Mouse (Mus musculus): ENCODE results near the gene Fam155a. TPM values are rescaled to one million over a fixed set of nuclear protein-coding genes. Genes with fewer than 3 reads are reported as not detected.

The Fam155a gene
- polyA plus RNA-seq, 1 experiment from 2014 or later, result 1.3 TPM

DNA sequence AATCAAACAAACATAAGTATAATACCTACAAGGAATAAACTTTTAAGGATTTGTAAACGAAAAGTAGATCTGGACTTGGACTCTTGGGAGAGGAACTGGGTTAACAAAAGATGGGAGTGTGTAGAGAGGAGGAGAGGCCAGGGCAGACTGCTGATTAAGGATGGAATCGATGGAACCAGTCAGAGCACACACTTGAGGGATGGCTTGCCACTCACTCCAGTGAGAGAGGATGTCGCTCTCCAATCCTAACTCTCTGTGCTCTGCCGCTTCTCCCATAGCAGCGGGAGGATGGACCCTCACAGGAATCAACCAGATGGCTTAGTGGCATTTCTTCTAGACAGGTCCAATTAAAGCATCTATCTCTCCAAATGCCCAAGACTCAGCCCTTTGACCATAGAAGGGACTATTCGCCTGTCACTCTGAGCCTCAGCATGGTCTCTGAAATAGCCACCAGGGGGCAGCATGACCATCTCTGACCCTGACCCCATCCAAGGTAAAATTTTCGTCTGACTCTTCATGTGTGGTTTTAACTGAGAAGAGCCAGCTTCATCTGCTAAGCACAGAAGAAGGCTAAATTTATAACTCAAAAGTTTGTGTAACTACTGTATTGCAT lies 422.3 kb downstream of the Fam155a start:
- no peaks in the 10 kb centered on the region for H3K9me3 ChIP-seq (ENCODE audit: control insufficient read depth, low read length)
- H3K27me3 ChIP-seq (replicated peaks; ENCODE audit: control insufficient read depth, insufficient read depth, low read length), result no peaks in the 10 kb centered on the region
- ATAC-seq, result no peak
- 50% methylated on average over 7 of the region's 7 CpGs for WGBS
- no peak overlapping the region for H3K27ac ChIP-seq (ENCODE audit: low read length)
- H3K4me1 ChIP-seq (ENCODE audit: control insufficient read depth, insufficient read depth, low read length), result no peaks in the 10 kb centered on the region
- H3K4me2 ChIP-seq (ENCODE audit: low read depth, low read length), result no peak overlapping the region
- no peak overlapping the region for H3K4me3 ChIP-seq (ENCODE audit: low read length)
- H3K36me3 ChIP-seq (ENCODE audit: control insufficient read depth, insufficient read depth, low read length), result no peaks in the 10 kb centered on the region
- no peak overlapping the region for H3K9ac ChIP-seq (ENCODE audit: low read depth, low read length)

DNA sequence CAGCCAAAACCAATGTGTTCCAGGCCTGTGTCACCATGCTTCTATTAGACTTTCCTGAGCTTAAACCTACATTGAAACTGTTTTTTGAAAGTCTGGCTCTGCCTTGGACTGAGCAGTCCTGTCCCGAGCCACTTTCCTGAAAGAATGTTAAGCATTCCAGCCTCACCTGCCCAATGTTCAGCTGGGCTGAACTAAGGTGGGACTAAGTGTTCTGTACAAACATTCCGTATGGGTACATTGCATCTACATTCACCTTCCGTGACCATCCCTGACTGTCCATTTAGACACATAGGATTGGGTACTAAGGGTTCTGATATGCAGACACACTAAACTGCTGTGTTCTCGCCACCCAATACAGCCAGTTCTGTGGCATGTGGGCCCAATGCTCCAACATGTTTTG lies 423.8 kb downstream of the Fam155a start:
- Histone ChIP-seq H3K27me3 (replicated peaks; ENCODE audit: control insufficient read depth, insufficient read depth, low read length) (no peaks in the 10 kb centered on the region), H3K27ac (ENCODE audit: low read length) (no peak overlapping the region), H3K4me2 (ENCODE audit: low read depth, low read length) (no peak overlapping the region), H3K9ac (ENCODE audit: low read depth, low read length) (no peak overlapping the region), H3K4me1 (ENCODE audit: control insufficient read depth, insufficient read depth, low read length) (no peaks in the 10 kb centered on the region), H3K36me3 (ENCODE audit: control insufficient read depth, insufficient read depth, low read length) (no peaks in the 10 kb centered on the region), H3K9me3 (ENCODE audit: control insufficient read depth, low read length) (no peaks in the 10 kb centered on the region), H3K4me3 (ENCODE audit: low read length) (no peak overlapping the region)
- ATAC-seq, result no peak
- 77% methylated on average over 4 of the region's 4 CpGs for WGBS

DNA sequence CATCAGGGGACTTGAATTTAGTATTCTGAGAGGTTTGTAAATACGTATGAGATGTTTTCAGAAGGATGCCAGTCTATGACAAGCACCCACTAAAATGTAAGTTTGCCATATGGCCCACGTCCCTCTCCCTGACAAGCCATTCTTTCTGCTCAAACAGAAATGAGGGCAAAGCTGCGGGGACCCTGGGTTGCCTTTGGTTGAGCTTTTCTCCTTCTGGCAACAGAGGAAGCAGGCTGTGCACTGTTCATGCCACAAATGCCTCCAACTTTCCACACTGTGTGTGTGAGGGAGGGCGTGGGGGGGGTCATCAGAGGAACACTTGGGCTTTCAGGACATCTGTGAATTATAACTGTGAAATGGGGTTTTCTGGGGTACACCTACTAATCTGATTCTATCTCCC lies 426.8 kb downstream of the Fam155a start:
- WGBS, result 78% methylated on average over 4 of the region's 4 CpGs
- no peak overlapping the region for H3K4me2 ChIP-seq (ENCODE audit: low read depth, low read length)
- no peaks in the 10 kb centered on the region for H3K36me3 ChIP-seq (ENCODE audit: control insufficient read depth, insufficient read depth, low read length)
- H3K27ac ChIP-seq (ENCODE audit: low read length), result no peak overlapping the region
- H3K4me1 ChIP-seq (ENCODE audit: control insufficient read depth, insufficient read depth, low read length), result no peaks in the 10 kb centered on the region
- no peaks in the 10 kb centered on the region for H3K9me3 ChIP-seq (ENCODE audit: control insufficient read depth, low read length)
- no peaks in the 10 kb centered on the region for H3K27me3 ChIP-seq (replicated peaks; ENCODE audit: control insufficient read depth, insufficient read depth, low read length)
- no peak overlapping the region for H3K4me3 ChIP-seq (ENCODE audit: low read length)
- no peak overlapping the region for H3K9ac ChIP-seq (ENCODE audit: low read depth, low read length)
- no peak for ATAC-seq

DNA sequence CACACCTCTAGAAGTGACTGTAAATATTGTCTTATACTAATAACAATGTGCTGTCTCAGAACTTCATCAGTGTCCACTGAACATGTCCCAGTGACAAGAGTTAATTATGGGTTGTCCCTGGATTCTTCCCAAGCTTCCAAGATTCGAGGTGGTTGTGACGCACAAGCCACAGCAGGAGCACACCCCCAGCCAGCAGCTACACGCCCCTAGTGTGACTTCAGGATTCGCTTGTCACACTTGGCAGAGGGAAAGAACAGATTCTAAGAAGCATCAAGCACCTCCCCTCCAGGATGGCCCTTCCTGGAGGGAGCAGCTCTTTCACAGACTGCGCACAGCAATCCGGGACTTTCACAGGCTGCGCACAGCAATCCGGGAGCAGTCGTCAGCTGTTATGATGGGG lies 428.0 kb downstream of the Fam155a start:
- Histone ChIP-seq H3K9me3 (ENCODE audit: control insufficient read depth, low read length) (no peaks in the 10 kb centered on the region), H3K4me3 (ENCODE audit: low read length) (no peak overlapping the region), H3K4me2 (ENCODE audit: low read depth, low read length) (no peak overlapping the region), H3K4me1 (ENCODE audit: control insufficient read depth, insufficient read depth, low read length) (no peaks in the 10 kb centered on the region), H3K36me3 (ENCODE audit: control insufficient read depth, insufficient read depth, low read length) (no peaks in the 10 kb centered on the region), H3K27me3 (replicated peaks; ENCODE audit: control insufficient read depth, insufficient read depth, low read length) (no peaks in the 10 kb centered on the region), H3K27ac (ENCODE audit: low read length) (no peak overlapping the region), H3K9ac (ENCODE audit: low read depth, low read length) (no peak overlapping the region)
- 61% methylated on average over 9 of the region's 9 CpGs for WGBS
- ATAC-seq, result no peak

DNA sequence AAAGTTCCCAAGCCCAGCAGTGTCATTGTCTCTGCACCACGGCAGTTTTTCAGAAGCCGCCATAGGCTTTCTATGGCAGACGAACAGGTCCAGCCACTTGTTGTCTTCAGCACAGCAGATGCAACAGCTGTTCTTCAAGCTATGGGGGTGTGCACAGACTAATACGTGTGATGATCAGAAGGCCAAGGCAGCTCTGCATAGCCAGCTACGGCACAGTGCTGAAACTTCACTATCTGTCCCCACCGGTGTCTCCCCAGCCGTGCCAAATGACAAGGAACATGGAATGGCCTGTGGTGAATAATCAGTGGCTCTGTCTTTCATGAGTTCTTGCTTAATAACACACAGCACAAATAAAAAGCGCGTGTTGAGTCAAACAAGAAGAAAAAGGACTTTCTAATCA lies 428.4 kb downstream of the Fam155a start:
- H3K4me2 ChIP-seq (ENCODE audit: low read depth, low read length), result no peak overlapping the region
- ATAC-seq, result peak; percentile 60
- WGBS, result 55% methylated on average over 9 of the region's 9 CpGs

DNA sequence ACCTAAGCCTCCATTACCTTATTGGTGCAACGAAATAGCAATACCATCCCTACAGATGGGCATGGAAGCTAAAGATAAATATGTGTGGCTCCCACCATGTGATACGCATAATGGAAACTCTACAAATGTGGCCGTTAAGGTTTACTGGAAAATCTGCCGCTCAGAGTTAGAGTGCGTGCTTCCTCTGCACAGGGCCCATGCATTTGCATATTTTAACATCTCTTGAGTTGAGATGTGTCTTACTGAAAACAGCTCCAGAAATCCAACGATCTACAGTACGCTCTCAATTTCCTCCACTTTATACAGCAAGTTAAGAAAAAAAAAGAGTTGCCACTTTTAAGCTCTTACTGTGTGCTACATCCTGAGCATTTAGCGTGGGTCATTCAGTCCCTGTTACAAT lies 433.1 kb downstream of the Fam155a start:
- Histone ChIP-seq H3K27me3 (replicated peaks; ENCODE audit: control insufficient read depth, insufficient read depth, low read length) (no peaks in the 10 kb centered on the region), H3K9ac (ENCODE audit: low read depth, low read length) (no peak overlapping the region), H3K4me3 (ENCODE audit: low read length) (no peak overlapping the region), H3K27ac (ENCODE audit: low read length) (no peak overlapping the region), H3K4me1 (ENCODE audit: control insufficient read depth, insufficient read depth, low read length) (no peaks in the 10 kb centered on the region), H3K9me3 (ENCODE audit: control insufficient read depth, low read length) (no peaks in the 10 kb centered on the region), H3K4me2 (ENCODE audit: low read depth, low read length) (no peak overlapping the region), H3K36me3 (ENCODE audit: control insufficient read depth, insufficient read depth, low read length) (no peaks in the 10 kb centered on the region)
- no peak for ATAC-seq
- 89% methylated on average over 8 of the region's 8 CpGs for WGBS

More for the DNA sequence above, 428.4 kb downstream of the Fam155a start:
- Histone ChIP-seq H3K27me3 (replicated peaks; ENCODE audit: control insufficient read depth, insufficient read depth, low read length) (no peaks in the 10 kb centered on the region), H3K4me1 (ENCODE audit: control insufficient read depth, insufficient read depth, low read length) (no peaks in the 10 kb centered on the region), H3K4me3 (ENCODE audit: low read length) (no peak overlapping the region), H3K9ac (ENCODE audit: low read depth, low read length) (no peak overlapping the region), H3K27ac (ENCODE audit: low read length) (no peak overlapping the region), H3K9me3 (ENCODE audit: control insufficient read depth, low read length) (no peaks in the 10 kb centered on the region), H3K36me3 (ENCODE audit: control insufficient read depth, insufficient read depth, low read length) (no peaks in the 10 kb centered on the region)

DNA sequence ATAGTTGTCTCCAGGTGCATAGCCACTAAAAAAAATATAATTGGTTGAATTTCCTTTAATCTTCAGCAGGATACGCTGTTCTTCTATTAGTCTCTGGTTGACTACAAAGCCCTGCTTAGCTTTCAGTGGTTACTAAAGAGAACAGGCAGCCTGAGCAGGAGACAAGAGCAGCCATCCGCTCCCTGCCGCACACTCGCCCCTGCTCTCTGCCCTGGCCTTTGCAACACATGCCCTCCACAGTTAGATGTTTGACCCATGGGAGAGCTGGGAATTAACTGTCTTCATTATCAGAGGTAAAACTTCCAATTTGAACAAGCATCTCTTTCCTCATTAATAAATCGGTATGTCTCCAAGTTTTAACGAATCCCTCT lies 435.0 kb downstream of the Fam155a start:
- no peaks in the 10 kb centered on the region for H3K4me1 ChIP-seq (ENCODE audit: control insufficient read depth, insufficient read depth, low read length)
- WGBS, result 63% methylated on average over 6 of the region's 6 CpGs
- no peak for ATAC-seq
- H3K27me3 ChIP-seq (replicated peaks; ENCODE audit: control insufficient read depth, insufficient read depth, low read length), result no peaks in the 10 kb centered on the region
- no peak overlapping the region for H3K27ac ChIP-seq (ENCODE audit: low read length)
- no peaks in the 10 kb centered on the region for H3K9me3 ChIP-seq (ENCODE audit: control insufficient read depth, low read length)
- H3K9ac ChIP-seq (ENCODE audit: low read depth, low read length), result no peak overlapping the region
- H3K4me2 ChIP-seq (ENCODE audit: low read depth, low read length), result no peak overlapping the region
- no peaks in the 10 kb centered on the region for H3K36me3 ChIP-seq (ENCODE audit: control insufficient read depth, insufficient read depth, low read length)
- no peak overlapping the region for H3K4me3 ChIP-seq (ENCODE audit: low read length)

DNA sequence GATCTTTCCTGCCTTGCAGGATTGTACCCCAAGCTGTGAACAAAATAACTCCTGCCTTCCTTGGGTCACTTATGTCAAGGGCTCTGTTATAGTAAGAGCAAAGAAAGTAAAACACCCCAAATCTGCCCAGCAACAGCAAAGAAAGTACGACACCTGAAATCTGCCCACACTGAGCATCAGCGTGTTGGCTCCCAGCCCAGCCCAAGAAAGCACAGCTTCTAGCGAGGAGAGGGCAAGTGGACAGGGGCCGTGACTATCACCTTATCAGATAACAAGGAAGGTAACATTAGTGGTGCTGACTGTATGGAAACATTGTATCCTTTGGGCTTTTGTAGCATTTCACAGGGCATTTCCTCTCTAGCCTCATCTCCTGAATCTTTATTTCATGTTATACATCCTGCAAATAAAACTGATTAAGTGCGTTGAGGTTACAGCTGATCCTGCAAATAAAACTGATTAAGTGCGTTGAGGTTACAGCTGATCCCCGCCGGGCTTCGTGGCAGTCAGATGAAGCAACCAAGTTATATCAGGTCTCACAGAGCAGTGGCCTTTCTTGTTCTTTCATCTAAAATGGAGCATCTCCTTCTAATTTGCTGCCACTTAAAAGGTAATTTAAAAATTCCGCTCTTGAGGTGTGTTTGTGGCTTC lies 435.6 kb downstream of the Fam155a start:
- Histone ChIP-seq H3K9me3 (ENCODE audit: control insufficient read depth, low read length) (no peaks in the 10 kb centered on the region), H3K4me1 (ENCODE audit: control insufficient read depth, insufficient read depth, low read length) (no peaks in the 10 kb centered on the region), H3K27me3 (replicated peaks; ENCODE audit: control insufficient read depth, insufficient read depth, low read length) (no peaks in the 10 kb centered on the region), H3K36me3 (ENCODE audit: control insufficient read depth, insufficient read depth, low read length) (no peaks in the 10 kb centered on the region), H3K27ac (ENCODE audit: low read length) (no peak overlapping the region), H3K9ac (ENCODE audit: low read depth, low read length) (no peak overlapping the region), H3K4me3 (ENCODE audit: low read length) (no peak overlapping the region), H3K4me2 (ENCODE audit: low read depth, low read length) (no peak overlapping the region)
- ATAC-seq, result no peak
- 68% methylated on average over 10 of the region's 10 CpGs for WGBS

DNA sequence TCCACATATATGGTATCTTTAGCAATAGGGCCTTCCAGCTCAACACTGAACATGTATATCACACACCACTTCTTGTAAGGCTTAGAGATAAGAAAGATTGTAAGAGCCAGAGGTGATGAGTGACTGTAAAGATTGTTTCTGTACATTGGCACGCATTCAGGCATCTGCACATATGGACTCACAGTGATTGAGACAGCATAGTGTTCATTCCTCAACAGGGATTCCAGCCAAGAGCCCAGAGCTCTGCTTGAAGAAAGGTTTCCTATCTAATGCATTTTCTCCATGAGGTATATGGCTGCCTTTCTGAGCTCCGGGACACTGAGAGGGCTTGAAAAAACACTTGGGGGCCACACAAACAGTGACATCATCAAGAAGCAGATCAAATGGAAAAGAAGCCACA lies 438.2 kb downstream of the Fam155a start:
- ATAC-seq, result no peak
- H3K27me3 ChIP-seq (replicated peaks; ENCODE audit: control insufficient read depth, insufficient read depth, low read length), result no peaks in the 10 kb centered on the region
- H3K4me1 ChIP-seq (ENCODE audit: control insufficient read depth, insufficient read depth, low read length), result no peaks in the 10 kb centered on the region
- no peak overlapping the region for H3K27ac ChIP-seq (ENCODE audit: low read length)
- H3K4me2 ChIP-seq (ENCODE audit: low read depth, low read length), result no peak overlapping the region
- no peaks in the 10 kb centered on the region for H3K36me3 ChIP-seq (ENCODE audit: control insufficient read depth, insufficient read depth, low read length)
- 86% methylated on average over 2 of the region's 2 CpGs for whole genome bisulfite sequencing
- no peak overlapping the region for H3K9ac ChIP-seq (ENCODE audit: low read depth, low read length)
- H3K4me3 ChIP-seq (ENCODE audit: low read length), result no peak overlapping the region
- H3K9me3 ChIP-seq (ENCODE audit: control insufficient read depth, low read length), result no peaks in the 10 kb centered on the region

DNA sequence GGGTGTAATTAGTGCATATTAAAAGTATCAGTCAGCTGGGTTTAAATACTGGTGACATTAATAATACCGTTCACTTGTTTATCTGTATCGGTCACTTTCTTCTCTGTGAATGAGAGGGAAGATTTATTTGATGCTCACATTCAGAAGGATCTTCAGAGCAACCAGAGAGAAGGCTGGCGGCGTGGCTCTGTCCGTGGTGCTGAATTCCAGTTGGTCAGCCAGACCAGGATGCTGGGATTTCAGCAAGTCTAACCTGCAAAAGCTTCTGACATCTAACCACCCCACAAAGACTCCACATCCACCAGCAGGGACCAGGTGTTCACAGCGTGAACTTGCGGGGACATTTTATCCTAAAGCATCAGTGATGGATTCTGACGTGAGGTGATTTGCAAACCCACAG lies 461.5 kb downstream of the Fam155a start:
- no peaks in the 10 kb centered on the region for H3K4me1 ChIP-seq (ENCODE audit: control insufficient read depth, insufficient read depth, low read length)
- H3K36me3 ChIP-seq (ENCODE audit: control insufficient read depth, insufficient read depth, low read length), result no peaks in the 10 kb centered on the region
- no peaks in the 10 kb centered on the region for H3K27me3 ChIP-seq (replicated peaks; ENCODE audit: control insufficient read depth, insufficient read depth, low read length)
- H3K27ac ChIP-seq (ENCODE audit: low read length), result no peak overlapping the region
- H3K9me3 ChIP-seq (ENCODE audit: control insufficient read depth, low read length), result no peaks in the 10 kb centered on the region
- no peak overlapping the region for H3K4me2 ChIP-seq (ENCODE audit: low read depth, low read length)
- ATAC-seq, result no peak
- H3K9ac ChIP-seq (ENCODE audit: low read depth, low read length), result no peak overlapping the region
- WGBS, result 20% methylated on average over 8 of the region's 8 CpGs
- H3K4me3 ChIP-seq (ENCODE audit: low read length), result no peak overlapping the region

All from intestine, embryonic 16.5 days (tissue).